Mouse (Mus musculus) kidney, adult 11 months (tissue): Measurements from ENCODE around the gene Eif2ak2.

Experiments used
- DNase-seq: peaks from one replicate; pipeline ENCODE4 v3.0.0; 2022

Eif2ak2 gene

GRCm38 (mm10) chr17:78834856-78835835 is 47.2 kb downstream of the Eif2ak2 start, which contains the start of the genes Heatr5b and Gpatch11:
TSS of gene Heatr5b (minus strand) at chr17:78835364.
TSS of gene Gpatch11 (plus strand) at chr17:78835567.
- peak; percentile 97 for DNase-seq

- DNase-seq, result no peak
Observed at GRCm38 (mm10) chr17:78824346-78824745, 58.0 kb downstream of the Eif2ak2 start.

- no peak for DNase-seq
Observed at GRCm38 (mm10) chr17:78809582-78809981, 72.8 kb downstream of the Eif2ak2 start.

GRCm38 (mm10) chr17:78809019-78809418 is 73.4 kb downstream of the Eif2ak2 start:
- no peak for DNase-seq
